Mouse (Mus musculus) limb, embryonic 15.5 days (tissue): ENCODE results near the gene Vkorc1l1. TPM values are rescaled to one million over a fixed set of nuclear protein-coding genes. Genes with fewer than 3 reads are reported as not detected.

Source experiments
- ATAC-seq: fragments of 200-750 bp; cut with Nextera tagmentation; 2 replicates; pipeline ENCODE4 v1.8.0; 2017; ENCODE audit warnings: low read depth, moderate TSS enrichment; ENCODE audit not compliant: insufficient number of reproducible peaks, low FRiP score, low TSS enrichment
- H3K27ac ChIP-seq: fragments of 300-500 bp; sonication (generic); 2 replicates; pipeline ENCODE4 v1.5.1; 2015; ENCODE audit warnings: moderate library complexity, mild to moderate bottlenecking, inconsistent platforms
- H3K27me3 ChIP-seq: fragments of 300-500 bp; sonication (generic); 2 replicates; pipeline ENCODE4 v1.6.1; 2015; ENCODE audit warnings: inconsistent platforms
- H3K36me3 ChIP-seq: fragments of 300-500 bp; sonication (generic); 2 replicates; pipeline ENCODE4 v1.6.1; 2015; ENCODE audit warnings: inconsistent platforms
- H3K4me1 ChIP-seq: fragments of 300-500 bp; sonication (generic); 2 replicates; pipeline ENCODE4 v1.6.1; 2015; ENCODE audit warnings: inconsistent platforms
- H3K4me2 ChIP-seq: fragments of 300-500 bp; sonication (generic); 2 replicates; pipeline ENCODE4 v1.6.1; 2015; ENCODE audit warnings: mild to moderate bottlenecking, inconsistent platforms
- H3K4me3 ChIP-seq: fragments of 300-500 bp; sonication (generic); 2 replicates; pipeline ENCODE4 v1.5.1; 2015; ENCODE audit warnings: mild to moderate bottlenecking, inconsistent platforms
- H3K9ac ChIP-seq: fragments of 300-500 bp; sonication (generic); 2 replicates; pipeline ENCODE4 v1.6.1; 2015; ENCODE audit warnings: inconsistent platforms
- H3K9me3 ChIP-seq: fragments of 300-500 bp; sonication (generic); 2 replicates; pipeline ENCODE4 v1.6.1; 2016; ENCODE audit warnings: inconsistent platforms
- WGBS: fragments of 180-500 bp; shearing (Covaris S2); methylation state at CpG from one replicate; pipeline ENCODE4 v1.1.7; 2015; 5-methylcytosine and 5-hydroxymethylcytosine counted together
- polyA plus RNA-seq: library from polyadenylated mRNA; unstranded; fragments of >200 nt; fragmentation: Nextera tagmentation; extraction: Ambion mirVana; gene quantifications from 2 replicates; pipeline ENCODE4 v1.2.1, GENCODE M21; 2015

Gene Vkorc1l1
- polyA plus RNA-seq, 1 experiment from 2014 or later: 28.5 TPM

DNA sequence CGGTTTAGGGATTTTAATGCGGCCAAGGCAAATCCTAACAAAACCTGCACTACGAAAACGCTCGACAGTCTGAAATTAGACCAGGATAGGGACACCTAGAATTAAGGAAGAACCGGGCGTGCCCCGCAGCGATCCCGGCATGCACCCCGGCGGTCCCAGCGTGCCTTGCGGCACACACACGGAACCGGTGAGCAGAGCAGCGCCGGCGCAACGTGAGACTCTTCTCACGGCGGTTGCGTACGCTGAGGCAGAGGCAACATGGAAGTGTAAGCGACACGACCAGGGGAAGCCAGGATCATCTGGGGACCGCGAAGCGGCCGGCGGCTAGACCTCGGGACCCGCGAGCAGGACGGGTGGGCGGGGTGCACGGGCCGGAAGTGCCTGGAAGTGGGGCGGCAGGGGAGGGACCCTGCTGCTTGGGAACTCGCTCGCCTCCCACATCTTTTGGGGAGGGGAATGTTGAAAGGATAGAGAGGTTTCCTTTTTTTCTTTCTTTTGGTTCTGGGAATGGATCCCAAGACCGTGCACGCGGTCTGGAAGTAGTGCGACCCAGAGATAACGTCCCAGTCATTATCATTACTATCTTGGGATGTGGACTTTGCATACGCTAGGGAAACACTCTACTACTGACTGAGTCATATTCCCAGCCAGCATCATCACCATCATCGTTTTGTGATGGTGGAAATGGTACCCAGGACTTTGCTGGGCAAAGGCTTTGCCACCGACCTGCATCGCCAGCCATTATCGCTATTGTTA is 87.5 kb downstream of the Vkorc1l1 start, which contains the start of the genes Asl and Crcp:
TSS of gene Asl (minus strand) at position 106 of the 756 bp plus-strand sequence.
TSS of gene Crcp (plus strand) at position 149 of the 756 bp plus-strand sequence.
- no peaks in the 10 kb centered on the region for H3K9me3 ChIP-seq
- peak within 1 kb of the TSS; percentile 74 for H3K4me3 ChIP-seq
- H3K27ac ChIP-seq: peak within 1 kb of the TSS; percentile 95
- no peaks in the 10 kb centered on the region for H3K36me3 ChIP-seq
- H3K4me1 ChIP-seq: peaks cover 10% of the 10 kb centered on the region
- H3K9ac ChIP-seq: peak within 1 kb of the TSS; percentile 47
- 1% methylated on average over 51 of the region's 51 CpGs for WGBS
- peak within 1 kb of the TSS; percentile 62 for H3K4me2 ChIP-seq
- ATAC-seq: peak; percentile 82
- no peaks in the 10 kb centered on the region; the same call in 1 of the 2 replicates for H3K27me3 ChIP-seq

DNA sequence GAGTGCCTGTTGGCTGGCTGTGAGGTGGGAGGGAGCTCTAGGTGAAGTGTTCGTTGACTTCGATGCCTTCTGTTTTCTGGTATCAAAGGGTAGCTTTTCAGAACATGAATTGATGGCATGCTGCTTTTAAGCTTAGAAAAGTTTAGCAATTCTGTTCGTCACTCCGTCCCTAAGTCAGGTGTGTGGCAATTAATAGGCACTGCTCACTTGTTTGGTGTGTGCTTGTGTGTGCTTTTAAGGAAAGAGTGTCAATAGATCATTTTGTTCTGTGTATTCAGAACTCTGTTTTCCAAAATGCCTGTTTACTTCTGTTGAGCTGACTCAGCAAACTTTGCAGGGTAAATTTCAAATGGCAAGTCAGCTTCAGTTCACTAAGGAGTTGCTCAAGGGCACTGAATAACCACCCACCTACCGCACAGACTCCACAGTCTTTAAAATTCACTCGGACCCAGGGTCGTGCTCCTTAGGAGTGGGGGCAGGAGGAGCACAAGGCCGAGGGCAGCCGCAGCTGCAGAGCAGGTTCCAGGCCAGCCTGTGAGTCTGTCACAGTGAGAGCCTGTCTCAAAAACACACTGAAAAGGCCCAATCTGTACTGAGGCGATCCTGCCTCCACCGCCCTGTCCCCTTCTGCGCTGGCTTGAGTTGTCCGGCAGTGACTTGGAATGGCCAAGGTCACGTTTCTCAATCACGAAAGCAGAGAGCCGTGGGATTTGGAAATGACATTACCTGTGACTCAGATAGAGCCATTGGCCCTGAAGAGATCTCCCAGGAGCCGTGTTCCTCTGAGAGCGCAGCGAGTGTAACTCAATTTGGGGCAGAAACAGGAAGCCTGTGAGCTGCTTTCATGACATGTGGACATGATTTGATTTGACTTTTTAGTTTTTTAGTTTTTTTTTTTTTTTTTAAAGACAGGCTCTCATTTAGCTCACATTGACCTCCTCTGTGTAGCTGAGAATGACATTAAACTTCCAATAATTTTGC is 89.9 kb downstream of the Vkorc1l1 start:
- no peak overlapping the region for H3K27ac ChIP-seq
- peaks cover 4% of the 10 kb centered on the region for H3K36me3 ChIP-seq
- H3K4me2 ChIP-seq: no peak overlapping the region
- no peak for ATAC-seq
- H3K9me3 ChIP-seq: no peaks in the 10 kb centered on the region
- H3K4me3 ChIP-seq: no peak overlapping the region
- 92% methylated on average over 19 of the region's 19 CpGs for WGBS
- no peak overlapping the region for H3K9ac ChIP-seq
- no peaks in the 10 kb centered on the region; the same call in 1 of the 2 replicates for H3K27me3 ChIP-seq
- peaks cover 9% of the 10 kb centered on the region; the same call in 1 of the 2 replicates for H3K4me1 ChIP-seq

DNA sequence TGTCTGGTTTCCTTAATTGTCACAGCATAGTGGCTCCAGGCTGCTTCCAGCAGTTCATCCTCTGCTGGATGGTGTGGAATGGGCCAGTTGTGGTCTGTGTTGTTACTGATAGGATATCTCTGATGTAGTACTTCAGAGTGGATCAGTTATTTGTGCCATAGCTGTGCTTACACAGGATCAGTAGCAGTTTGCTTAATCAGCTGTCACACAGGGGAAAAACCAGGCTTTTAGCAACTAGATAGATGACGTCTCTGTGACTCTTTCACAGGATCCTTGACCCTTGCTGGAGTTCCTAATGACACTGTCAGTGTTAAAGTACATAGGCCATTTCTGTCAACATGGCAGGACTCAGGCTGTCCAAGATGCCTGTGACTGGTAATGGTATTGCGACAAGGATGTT is 92.1 kb downstream of the Vkorc1l1 start:
- Histone ChIP-seq H3K36me3 (peaks cover 17% of the 10 kb centered on the region), H3K4me3 (no peak overlapping the region), H3K27me3 (no peaks in the 10 kb centered on the region), H3K4me2 (no peak overlapping the region), H3K9ac (no peak overlapping the region), H3K4me1 (peaks cover 9% of the 10 kb centered on the region; the same call in 1 of the 2 replicates), H3K9me3 (no peaks in the 10 kb centered on the region), H3K27ac (no peak overlapping the region)
- no peak for ATAC-seq
- WGBS: 78% methylated on average over 2 of the region's 2 CpGs

Other genes starting within 250 kb of the Vkorc1l1 start
- not detected in 2 replicates for gene Sept14, start 233.5 kb upstream of the Vkorc1l1 start, polyA plus RNA-seq
- 179 and 184 TPM in 2 replicates for gene Mrps17, start 226.5 kb upstream of the Vkorc1l1 start, polyA plus RNA-seq
- gene Nipsnap2, start 216.9 kb upstream of the Vkorc1l1 start, polyA plus RNA-seq: 109 and 131 TPM in 2 replicates
- gene Psph, start 154.5 kb upstream of the Vkorc1l1 start, polyA plus RNA-seq: 35.5 and 38.1 TPM in 2 replicates
- 62.1 and 76.1 TPM in 2 replicates for gene Sumf2, start 95.0 kb upstream of the Vkorc1l1 start, polyA plus RNA-seq
- gene Chchd2, start 54.5 kb upstream of the Vkorc1l1 start, polyA plus RNA-seq: 814 and 824 TPM in 2 replicates
- gene Zbed5, start 46.2 kb upstream of the Vkorc1l1 start, polyA plus RNA-seq: 6.2 and 7.4 TPM in 2 replicates
- gene Phkg1, start 43.4 kb upstream of the Vkorc1l1 start, polyA plus RNA-seq: 0.32 and 1.7 TPM in 2 replicates
- 3.1 and 3.6 TPM in 2 replicates for gene Nupr1l, start 33.4 kb upstream of the Vkorc1l1 start, polyA plus RNA-seq
- 45.6 and 49.6 TPM in 2 replicates for gene Gusb, start 61.1 kb downstream of the Vkorc1l1 start, polyA plus RNA-seq
- 27.7 and 29.0 TPM in 2 replicates for gene Asl, start 87.3 kb downstream of the Vkorc1l1 start, polyA plus RNA-seq
- gene Crcp, start 87.3 kb downstream of the Vkorc1l1 start, polyA plus RNA-seq: 35.8 and 38.3 TPM in 2 replicates
- gene Tpst1, start 131.4 kb downstream of the Vkorc1l1 start, polyA plus RNA-seq: 119 and 123 TPM in 2 replicates
- 6.4 and 6.9 TPM in 2 replicates for gene Kctd7, start 202.9 kb downstream of the Vkorc1l1 start, polyA plus RNA-seq
- 30.6 and 31.8 TPM in 2 replicates for gene Rabgef1, start 229.8 kb downstream of the Vkorc1l1 start, polyA plus RNA-seq